Mouse (Mus musculus): ENCODE measurements around the gene Cdc25b. TPM values are rescaled to one million over a fixed set of nuclear protein-coding genes. Genes with fewer than 3 reads are reported as not detected.

The Cdc25b gene
- total RNA-seq, 1 experiment from 2014 or later, result 11.3 TPM

Other genes starting within 250 kb of the Cdc25b start
- not detected in 3 replicates for gene Gfra4, start 143.9 kb upstream of the Cdc25b start, total RNA-seq (2017)
- not detected in 3 replicates for gene Adam33, start 123.1 kb upstream of the Cdc25b start, total RNA-seq (2017)
- gene Siglec1, start 100.2 kb upstream of the Cdc25b start, total RNA-seq (2017), result 0.68 to 0.75 TPM in 2 of 3 replicates, not detected in the other
- gene Hspa12b, start 59.7 kb upstream of the Cdc25b start, total RNA-seq (2017), result not detected in 3 replicates
- gene Gm11037, start 53.5 kb upstream of the Cdc25b start, total RNA-seq (2017), result not detected in 3 replicates
- 4.0 to 11.8 TPM (median 5.2 TPM) in 3 replicates for gene 1700037H04Rik, start 26.9 kb upstream of the Cdc25b start, total RNA-seq (2017)
- gene Cenpb, start 6.9 kb upstream of the Cdc25b start, total RNA-seq (2017), result 12.5 to 17.0 TPM (median 14.0 TPM) in 3 replicates
- gene Spef1, start 333 bp downstream of the Cdc25b start, total RNA-seq (2017), result 0.38 to 1.6 TPM in 2 of 3 replicates, not detected in the other
- 3.0 to 15.2 TPM (median 13.2 TPM) in 3 replicates for gene Ap5s1, start 20.1 kb downstream of the Cdc25b start, total RNA-seq (2017)
- 8.0 to 16.9 TPM (median 9.0 TPM) in 3 replicates for gene Mavs, start 47.1 kb downstream of the Cdc25b start, total RNA-seq (2017)
- gene Pank2, start 75.5 kb downstream of the Cdc25b start, total RNA-seq (2017), result 38.1 to 53.4 TPM (median 45.9 TPM) in 3 replicates
- gene Rnf24, start 165.9 kb downstream of the Cdc25b start, total RNA-seq (2017), result 1.5 to 7.3 TPM (median 1.8 TPM) in 3 replicates